Mouse (Mus musculus): ENCODE data around the gene Ccdc24.

GRCm38 (mm10) chr4:117912685-117913273, 40.4 kb upstream of the Ccdc24 start:
- TF ChIP-seq CTCF (IDR thresholded peaks at IDR 0.05 in 2 of 3, conservative IDR thresholded peaks at IDR 0.05 in 1 of 3; ENCODE audit: control insufficient read depth in 1 of 3, insufficient read depth in 1 of 3, low read depth in 2 of 3, low read length in 3 of 3, poor library complexity in 1 of 3, severe bottlenecking in 1 of 3) (no peak), MAFK (IDR thresholded peaks at IDR 0.05; ENCODE audit: borderline replicate concordance, low read depth, low read length) (no peak)

Data from MEL (cell line).